Comparison of ENCODE assay signal across 8 mouse cellular contexts in the genomic region with DNA sequence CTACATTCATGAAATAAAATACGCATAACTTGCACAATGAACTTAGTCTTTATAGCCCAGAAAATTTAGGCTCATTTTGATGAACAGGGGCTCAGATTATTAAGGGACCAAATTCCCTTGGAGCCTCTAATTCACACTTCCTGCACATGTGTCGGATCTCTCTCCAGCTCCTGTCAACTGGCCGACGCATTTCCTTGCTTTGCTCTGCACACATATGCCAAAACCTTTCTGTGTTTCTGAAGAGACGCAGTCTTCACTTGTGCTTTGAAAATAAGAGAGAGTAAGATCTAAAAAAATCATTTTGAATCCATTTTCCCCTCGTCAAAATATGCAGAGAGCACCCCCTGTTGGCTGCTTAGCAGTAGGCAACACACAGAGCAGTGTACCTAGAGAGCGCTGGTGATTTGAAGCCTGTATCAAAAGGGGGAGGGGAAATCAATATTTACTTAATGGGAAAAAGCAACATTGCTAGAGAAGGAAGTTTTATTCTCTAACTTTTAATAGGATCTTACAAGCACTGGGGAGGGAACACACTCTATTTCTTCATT. TPM values are rescaled to one million over a fixed set of nuclear protein-coding genes. Genes with fewer than 3 reads are reported as not detected.
DNase-seq lines count a peak whose midpoint lies in the region; ATAC-seq and TF ChIP-seq lines count a peak whose summit lies in the region.

No protein-coding gene starts in this region.

- no peak overlapping the region for H3K27ac ChIP-seq in heart, embryonic 12.5 days (ENCODE audit: poor library complexity, severe bottlenecking)
- no peak overlapping the region for H3K27ac ChIP-seq in ES-E14 (ENCODE audit: insufficient read depth, low read depth, low read length, poor library complexity, severe bottlenecking)
- no peak overlapping the region for H3K27ac ChIP-seq in hindbrain, embryonic 15.5 days (replicated peaks)
- no peak overlapping the region for H3K27ac ChIP-seq in limb, embryonic 14.5 days (replicated peaks; ENCODE audit: low read depth, low read length)

- no peaks in the 10 kb centered on the region for H3K4me1 ChIP-seq in heart, embryonic 12.5 days (replicated peaks)
- H3K4me1 ChIP-seq in ES-E14 (ENCODE audit: control insufficient read depth in 2 of 2, insufficient read depth in 2 of 2, low read length in 2 of 2, poor library complexity in 1 of 2), result no peaks in the 10 kb centered on the region
- 0 out of 2 replicates have a peak, but pooled peaks cover 3% of the 10 kb centered on the region for H3K4me1 ChIP-seq in hindbrain, embryonic 15.5 days (replicated peaks)
- H3K4me1 ChIP-seq in limb, embryonic 14.5 days (ENCODE audit: control insufficient read depth, insufficient read depth, low read length), result no peaks in the 10 kb centered on the region

- H3K36me3 ChIP-seq in heart, embryonic 12.5 days, result no peaks in the 10 kb centered on the region
- H3K36me3 ChIP-seq in ES-E14 (ENCODE audit: control insufficient read depth, insufficient read depth, low read length, poor library complexity, severe bottlenecking), result no peaks in the 10 kb centered on the region
- H3K36me3 ChIP-seq in hindbrain, embryonic 15.5 days, result no peaks in the 10 kb centered on the region
- H3K36me3 ChIP-seq in limb, embryonic 14.5 days (ENCODE audit: control insufficient read depth, insufficient read depth, low read length), result no peaks in the 10 kb centered on the region

- in situ Hi-C loops in ES-E14 (cut with MboI; ENCODE audit: low sequenced_read_pairs in 2 of 2, unreplicated experiment in 2 of 2), result no loop called here

- DNase-seq in heart, postnatal 4 days, result peak; percentile 24
- DNase-seq in ES-E14 (ENCODE audit: low read depth, low spot score), result peak; percentile 26
- peak; percentile 9 for DNase-seq in embryo, embryonic 11.5 days (ENCODE audit: low read depth, low spot score)
- peak; percentile 61 for DNase-seq in limb, embryonic 14.5 days (ENCODE audit: low spot score)
- peak; percentile 61 to 80 for DNase-seq in right cerebral cortex, adult 2 months (ENCODE audit: low spot score in 2 of 2)
- DNase-seq in heart, adult 8-10 months (ENCODE audit: low spot score), result no peak

- no peaks in the 10 kb centered on the region for H3K27me3 ChIP-seq in heart, embryonic 12.5 days (replicated peaks)
- H3K27me3 ChIP-seq in hindbrain, embryonic 15.5 days, result no peaks in the 10 kb centered on the region
- H3K27me3 ChIP-seq in limb, embryonic 14.5 days (ENCODE audit: control insufficient read depth, insufficient read depth, low read length), result no peaks in the 10 kb centered on the region

- no peak overlapping the region for H3K4me2 ChIP-seq in heart, embryonic 12.5 days
- 0 out of 2 replicates have a peak overlapping the region, but pooled peaks have one; percentile 23 for H3K4me2 ChIP-seq in hindbrain, embryonic 15.5 days
- H3K4me2 ChIP-seq in limb, embryonic 14.5 days (replicated peaks; ENCODE audit: low read depth, low read length, severe bottlenecking), result no peak overlapping the region

- no peak for TF ChIP-seq POLR2A in limb, embryonic 14.5 days (IDR thresholded peaks at IDR 0.05; ENCODE audit: borderline replicate concordance, extremely low read depth, insufficient read depth, insufficient read length)

- ATAC-seq in heart, embryonic 12.5 days (ENCODE audit: insufficient number of reproducible peaks, low FRiP score), result no peak
- ATAC-seq in hindbrain, embryonic 15.5 days (ENCODE audit: low FRiP score, low read depth), result peak; percentile 69
- ATAC-seq in limb, embryonic 14.5 days (ENCODE audit: low FRiP score, low read depth), result no peak

- H3K9ac ChIP-seq in heart, embryonic 12.5 days, result no peak overlapping the region
- H3K9ac ChIP-seq in ES-E14 (ENCODE audit: insufficient read depth, low read depth, low read length, poor library complexity, severe bottlenecking), result no peak overlapping the region
- no peak overlapping the region for H3K9ac ChIP-seq in hindbrain, embryonic 15.5 days
- no peak overlapping the region for H3K9ac ChIP-seq in limb, embryonic 14.5 days (ENCODE audit: low read depth, low read length, severe bottlenecking)

- 47% methylated on average over 7 of the region's 7 CpGs for WGBS in heart, embryonic 12.5 days
- 33% methylated on average over 7 of the region's 7 CpGs for WGBS in hindbrain, embryonic 15.5 days
- WGBS in limb, embryonic 14.5 days, result 35% methylated on average over 7 of the region's 7 CpGs

- H3K9me3 ChIP-seq in heart, embryonic 12.5 days (replicated peaks), result no peaks in the 10 kb centered on the region
- no peaks in the 10 kb centered on the region for H3K9me3 ChIP-seq in ES-E14 (ENCODE audit: control insufficient read depth, insufficient read depth, low read depth, low read length)
- no peaks in the 10 kb centered on the region for H3K9me3 ChIP-seq in hindbrain, embryonic 15.5 days
- H3K9me3 ChIP-seq in limb, embryonic 14.5 days (ENCODE audit: control insufficient read depth, low read length), result no peaks in the 10 kb centered on the region

- H3K4me3 ChIP-seq in heart, embryonic 12.5 days, result no peak overlapping the region
- H3K4me3 ChIP-seq in ES-E14 (ENCODE audit: insufficient read depth in 1 of 2, low read depth in 1 of 2, low read length in 2 of 2, poor library complexity in 1 of 2, severe bottlenecking in 1 of 2), result no peak overlapping the region
- no peak overlapping the region for H3K4me3 ChIP-seq in hindbrain, embryonic 15.5 days
- H3K4me3 ChIP-seq in limb, embryonic 14.5 days (replicated peaks; ENCODE audit: low read length), result no peak overlapping the region

TF ChIP-seq in ES-E14, 5 proteins besides CTCF, POLR2A, EP300 and RAD21:
- TF ChIP-seq HCFC1 (IDR thresholded peaks at IDR 0.05; ENCODE audit: borderline replicate concordance, insufficient read depth, low read length), result no peak
- TF ChIP-seq CHD2 (IDR thresholded peaks at IDR 0.05; ENCODE audit: low read depth, low read length), result no peak
- TF ChIP-seq MAFK (IDR thresholded peaks at IDR 0.05; ENCODE audit: insufficient read depth, low read depth, low read length), result no peak
- TF ChIP-seq ZNF384 (IDR thresholded peaks at IDR 0.05; ENCODE audit: low read depth, low read length), result no peak
- no peak for TF ChIP-seq ZC3H11A (IDR thresholded peaks at IDR 0.05; ENCODE audit: borderline replicate concordance, low read depth, low read length)

RNA-seq across cellular contexts. Expression of a gene that starts 18.5 kb away (rescaled TPM):
- total RNA-seq in heart, postnatal 4 days (2021), result 10 to 100 TPM; 35.7 to 38.2 TPM
- polyA plus RNA-seq in heart, embryonic 12.5 days (2016; fragmentation: Nextera tagmentation; extraction: Ambion mirVana), result 52.7 and 55.8 TPM in 2 replicates
- 52.4 and 53.8 TPM in 2 replicates for total RNA-seq in ES-E14 (2012; rRNA removed)
- polyA plus RNA-seq in hindbrain, embryonic 15.5 days (2015; fragmentation: Nextera tagmentation; extraction: Ambion mirVana), result 112 and 116 TPM in 2 replicates
- 35.2 and 39.8 TPM in 2 replicates for polyA plus RNA-seq in limb, embryonic 14.5 days (2012; rRNA removed)
- 68.5 and 74.9 TPM in 2 replicates for polyA plus RNA-seq in limb, embryonic 14.5 days (2014; fragmentation: Nextera tagmentation; extraction: Ambion mirVana)
- 10 to 100 TPM; 32.9 to 37.5 (median 35.3) TPM for total RNA-seq in heart, adult 8-10 months (2022)
